8 mouse cellular contexts compared by ENCODE assay signal in genomic region chr6:122810615-122811279, GRCm38 (mm10). TPM values are rescaled to one million over a fixed set of nuclear protein-coding genes. Genes with fewer than 3 reads are reported as not detected.
DNase-seq lines count a peak whose midpoint lies in the region; ATAC-seq lines count a peak whose summit lies in the region.

No protein-coding gene starts in this region.

- H3K4me3 ChIP-seq in hindbrain, embryonic 12.5 days: peak overlapping the region; percentile 58

- ATAC-seq in hindbrain, embryonic 12.5 days (ENCODE audit: low FRiP score): peak; percentile 100

- H3K9me3 ChIP-seq in hindbrain, embryonic 12.5 days (replicated peaks): no peaks in the 10 kb centered on the region

- H3K9ac ChIP-seq in hindbrain, embryonic 12.5 days: peak overlapping the region; percentile 63

- under 1% methylated on average over 30 of the region's 30 CpGs for WGBS in hindbrain, embryonic 12.5 days

- H3K36me3 ChIP-seq in hindbrain, embryonic 12.5 days: no peaks in the 10 kb centered on the region

- peak overlapping the region; percentile 62 for H3K4me2 ChIP-seq in hindbrain, embryonic 12.5 days (replicated peaks)

- peak; percentile 100 for DNase-seq in Muller cell, postnatal 12 days (ENCODE audit: inconsistent ontology term)
- DNase-seq in cerebellum, adult 9-11 months: peak; percentile 99
- peak; percentile 97 to 98 for DNase-seq in frontal cortex, adult 2 months (ENCODE audit: extremely low spot score in 1 of 2, low spot score in 1 of 2)
- DNase-seq in layer of hippocampus, postnatal 14 days (ENCODE audit: low spot score in 2 of 2): peak; percentile 94 to 99
- DNase-seq in lung, postnatal 14 days: peak; percentile 96
- DNase-seq in retina, adult 2 months (ENCODE audit: low read depth, low spot score): peak; percentile 97
- peak; percentile 84 to 91 for DNase-seq in thymus, postnatal 36 days

- peak overlapping the region; percentile 98 for H3K27ac ChIP-seq in hindbrain, embryonic 12.5 days

- H3K27me3 ChIP-seq in hindbrain, embryonic 12.5 days: no peaks in the 10 kb centered on the region

- peaks cover 3% of the 10 kb centered on the region; the same call in 1 of the 2 replicates for H3K4me1 ChIP-seq in hindbrain, embryonic 12.5 days

RNA-seq across cellular contexts. Expression of gene Foxj2, which starts 9.0 kb away (rescaled TPM):
- 16.4 and 17.0 TPM in 2 replicates for polyA plus RNA-seq in frontal cortex, adult 2 months (2012; rRNA removed)
- 6.1 and 6.9 TPM in 2 replicates for polyA plus RNA-seq in hindbrain, embryonic 12.5 days (2016; fragmentation: Nextera tagmentation; extraction: Ambion mirVana)
- 10 to 100 TPM; 26.1 to 26.3 TPM for total RNA-seq in layer of hippocampus, postnatal 14 days (2021)

RNA-seq across cellular contexts. Expression of gene Slc2a3, which starts 9.3 kb away (rescaled TPM):
- 101 and 105 TPM in 2 replicates for polyA plus RNA-seq in frontal cortex, adult 2 months (2012; rRNA removed)
- polyA plus RNA-seq in hindbrain, embryonic 12.5 days (2016; fragmentation: Nextera tagmentation; extraction: Ambion mirVana): 24.7 and 25.3 TPM in 2 replicates
- 100 to 1,000 TPM; 124 to 130 TPM for total RNA-seq in layer of hippocampus, postnatal 14 days (2021)

RNA-seq across cellular contexts. Expression of gene C3ar1, which starts 45.2 kb away (rescaled TPM):
- 1.0 and 1.6 TPM in 2 replicates for polyA plus RNA-seq in frontal cortex, adult 2 months (2012; rRNA removed)
- polyA plus RNA-seq in hindbrain, embryonic 12.5 days (2016; fragmentation: Nextera tagmentation; extraction: Ambion mirVana): 2.0 and 2.2 TPM in 2 replicates
- under 1 TPM; 0.46 to 0.91 TPM for total RNA-seq in layer of hippocampus, postnatal 14 days (2021)

Comparison
In these comparisons a context has a peak if more than half of its experiments do, and no peak if none do; other contexts are left out.
1. Peak in every context shown above with its lines: DNase-seq, ATAC-seq, H3K4me3 ChIP-seq and H3K27ac ChIP-seq.